Mouse (Mus musculus): ENCODE data around the gene Cdh4. TPM values are rescaled to one million over a fixed set of nuclear protein-coding genes. Genes with fewer than 3 reads are reported as not detected.

The Cdh4 gene
- total RNA-seq, 4 experiments from 2014 or later: 7.0 to 25.5 (median 13.8) TPM

DNA sequence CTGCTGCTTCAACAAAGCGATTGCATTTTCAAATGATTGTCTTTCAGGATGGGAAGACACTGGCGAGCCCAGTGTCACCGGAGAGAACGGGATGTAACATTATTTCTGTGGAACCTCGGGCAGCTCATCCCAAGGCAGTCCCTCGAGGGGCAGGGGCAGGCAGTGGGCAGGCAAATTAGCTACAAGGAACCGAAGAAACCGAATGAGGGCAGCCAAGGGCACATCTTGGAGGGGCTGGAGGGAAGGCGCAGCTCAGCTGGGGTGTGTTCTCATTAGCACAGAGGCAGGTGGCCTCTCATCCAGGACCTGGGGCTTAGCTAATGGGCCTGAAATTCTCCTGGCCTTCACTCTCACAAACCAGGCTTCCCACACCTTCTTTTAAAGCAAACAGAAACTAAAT is 407.5 kb downstream of the Cdh4 start:
- DNase-seq (ENCODE audit: low spot score in 2 of 2): no peak

- DNase-seq (ENCODE audit: low spot score in 2 of 2): no peak
Measured at GRCm38 (mm10) chr2:179852169-179852568, 409.9 kb downstream of the Cdh4 start.

GRCm38 (mm10) chr2:179852862-179853261 is 410.6 kb downstream of the Cdh4 start:
- DNase-seq (ENCODE audit: low spot score in 2 of 2): no peak

DNA sequence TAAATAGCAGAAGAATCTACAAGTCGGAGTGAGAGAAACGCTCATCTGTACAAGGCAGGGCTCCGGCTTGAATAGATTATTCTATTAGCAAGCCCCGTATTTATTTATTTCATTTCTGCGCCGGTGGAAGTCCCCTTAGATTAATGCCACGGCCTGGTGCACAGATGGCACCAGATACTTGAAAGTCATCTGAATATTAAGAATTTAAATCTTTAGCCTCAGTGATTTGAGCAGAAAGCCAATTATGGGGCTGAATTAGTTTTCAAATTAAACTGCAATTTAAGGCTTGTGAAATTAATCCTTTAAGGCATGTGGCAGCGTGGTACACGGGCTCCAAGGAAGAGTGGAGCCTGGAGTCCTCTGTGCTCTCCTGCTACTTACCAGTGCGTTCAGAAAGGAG is 411.7 kb downstream of the Cdh4 start:
- DNase-seq (ENCODE audit: low spot score in 2 of 2): no peak

DNA sequence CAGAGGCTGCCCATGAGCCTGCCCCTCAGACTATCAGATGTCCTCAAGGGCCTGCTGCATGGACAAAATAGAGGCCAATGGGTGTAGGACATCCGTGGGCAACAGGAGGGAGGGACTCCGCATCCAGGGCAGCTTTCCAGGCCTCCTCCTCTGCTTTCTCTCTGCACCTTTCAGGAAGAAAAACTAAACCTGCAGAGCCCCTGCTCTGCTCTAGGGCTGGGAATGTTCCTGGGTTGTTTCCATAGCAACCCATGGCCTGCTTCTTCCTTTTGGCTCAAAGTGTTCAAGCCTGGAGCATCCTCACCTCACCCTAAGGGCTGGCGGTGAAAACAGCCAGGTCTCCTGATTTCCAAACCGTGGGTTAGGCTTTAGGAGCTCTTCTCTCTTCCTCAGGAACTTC is 414.9 kb downstream of the Cdh4 start:
- DNase-seq (ENCODE audit: low spot score in 2 of 2): no peak

DNA sequence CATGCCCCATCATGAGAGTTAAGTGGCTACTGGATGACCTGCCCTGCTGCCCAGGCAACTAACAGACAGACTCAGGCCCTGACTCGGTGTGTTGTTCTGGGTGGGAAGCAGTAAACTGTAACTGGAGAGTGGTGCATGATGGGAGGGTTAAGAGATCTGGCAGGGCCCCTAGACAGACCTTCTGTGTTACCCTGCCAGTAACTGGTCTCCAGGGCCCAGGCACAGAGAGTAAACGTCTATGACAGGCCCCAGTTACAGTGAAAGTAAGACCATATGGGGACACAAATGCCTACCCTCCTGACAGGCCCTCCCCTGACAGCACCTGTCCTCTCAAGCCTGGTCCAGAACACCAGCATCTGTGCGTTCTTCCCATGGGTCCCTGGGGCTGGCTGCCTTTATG is 420.4 kb downstream of the Cdh4 start:
- no peak for DNase-seq (ENCODE audit: low spot score in 2 of 2)

- DNase-seq (ENCODE audit: low spot score in 2 of 2): no peak
Measured at GRCm38 (mm10) chr2:179863266-179863665, 421.0 kb downstream of the Cdh4 start.

DNA sequence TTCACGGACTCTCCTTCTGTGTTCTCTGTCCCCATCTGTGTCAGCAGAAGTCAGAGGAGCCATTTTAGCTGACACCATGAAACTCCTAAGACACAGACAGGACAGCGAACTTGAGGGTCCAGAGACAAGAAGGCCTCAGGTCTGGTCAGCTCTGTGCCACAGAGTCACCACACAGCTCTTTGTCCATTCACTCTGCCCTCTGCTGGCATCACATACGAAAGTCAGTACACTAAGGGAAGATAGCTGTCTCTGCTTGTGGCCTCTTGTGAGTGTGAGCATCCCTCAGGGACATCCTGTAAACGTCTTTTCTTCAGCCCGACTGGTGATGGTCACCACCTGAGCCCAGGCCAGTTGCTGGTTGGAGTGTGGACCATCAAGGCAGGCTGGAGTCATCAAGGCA is 422.9 kb downstream of the Cdh4 start:
- DNase-seq (ENCODE audit: low spot score in 2 of 2): no peak

DNA sequence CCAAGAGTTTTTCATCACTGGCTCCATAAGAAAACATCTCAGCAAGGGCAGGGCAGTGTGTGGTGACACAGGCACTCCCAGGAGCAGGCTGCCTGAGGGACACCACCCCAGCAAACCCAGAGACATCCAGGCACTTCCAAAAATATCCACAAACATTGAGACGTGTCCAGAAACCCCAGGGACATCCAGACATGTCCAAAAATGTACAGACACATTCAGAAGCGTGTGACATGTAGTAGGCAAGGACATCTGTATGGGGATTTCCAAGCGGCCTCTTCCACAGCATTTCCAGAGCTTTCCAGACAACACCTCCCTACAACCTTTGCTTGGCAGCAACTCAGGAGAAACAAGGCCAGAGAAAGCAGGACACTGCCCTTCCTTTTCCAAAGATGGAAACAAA is 425.4 kb downstream of the Cdh4 start:
- no peak for DNase-seq (ENCODE audit: low spot score in 2 of 2)

DNA sequence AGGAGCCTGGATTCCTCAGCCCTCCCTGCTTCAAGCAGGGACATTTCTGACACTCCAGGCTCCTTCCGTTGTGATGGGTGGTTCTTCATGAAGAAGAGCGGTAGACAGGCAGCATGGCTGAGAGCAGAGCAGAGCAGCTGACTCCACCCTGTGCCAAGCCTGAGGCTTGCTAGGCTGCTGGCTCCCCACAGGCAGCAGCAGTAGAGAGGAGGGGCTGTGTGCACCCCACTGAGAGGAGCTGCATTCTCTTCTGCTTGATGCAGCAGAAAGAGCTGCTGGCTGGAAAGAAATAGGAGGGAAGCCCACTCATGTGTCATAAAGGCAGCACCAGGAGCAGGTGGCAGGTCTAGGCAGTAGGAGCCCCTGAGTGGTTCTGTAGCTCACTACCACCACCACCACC is 427.6 kb downstream of the Cdh4 start:
- no peak for DNase-seq (ENCODE audit: low spot score in 2 of 2)

DNA sequence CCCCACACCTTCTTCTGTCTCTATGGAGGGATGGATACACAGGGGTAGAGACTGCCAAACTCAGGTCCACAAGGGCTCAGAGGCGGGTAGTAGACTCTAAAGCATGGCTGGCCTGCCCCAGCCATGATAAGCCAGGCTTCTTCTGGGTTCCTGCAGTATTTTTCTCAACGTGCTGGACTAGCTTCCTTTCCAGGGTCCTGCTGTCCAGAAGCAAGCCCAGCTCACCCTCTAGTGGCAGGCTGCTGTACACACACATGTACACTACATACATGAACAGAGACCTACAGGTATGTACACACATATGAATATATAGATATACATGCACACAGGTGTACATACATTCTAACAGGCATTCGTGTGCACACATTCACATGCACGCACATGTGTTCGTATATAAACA is 430.5 kb downstream of the Cdh4 start:
- no peak for DNase-seq (ENCODE audit: low spot score in 2 of 2)

DNA sequence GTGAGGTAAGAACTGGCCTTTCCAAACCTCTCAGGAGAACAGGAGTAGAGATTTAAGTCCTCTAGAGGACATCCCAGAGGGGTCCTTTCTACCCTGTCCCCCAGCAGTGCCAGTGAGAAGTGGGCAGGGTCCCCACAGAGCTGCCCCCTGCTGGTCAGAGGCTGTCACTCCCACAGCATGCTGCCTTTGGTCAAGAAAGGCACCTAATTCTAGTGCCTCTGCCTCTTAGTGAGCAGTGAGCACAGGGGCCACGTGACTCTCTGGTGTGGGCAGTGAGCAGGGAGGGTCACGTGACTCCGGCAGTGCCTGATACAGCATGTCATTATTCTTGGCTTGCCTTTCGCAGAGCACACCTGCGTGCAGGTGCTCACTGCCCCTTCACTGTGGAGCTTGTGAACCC is 431.1 kb downstream of the Cdh4 start:
- no peak for DNase-seq (ENCODE audit: low spot score in 2 of 2)

DNA sequence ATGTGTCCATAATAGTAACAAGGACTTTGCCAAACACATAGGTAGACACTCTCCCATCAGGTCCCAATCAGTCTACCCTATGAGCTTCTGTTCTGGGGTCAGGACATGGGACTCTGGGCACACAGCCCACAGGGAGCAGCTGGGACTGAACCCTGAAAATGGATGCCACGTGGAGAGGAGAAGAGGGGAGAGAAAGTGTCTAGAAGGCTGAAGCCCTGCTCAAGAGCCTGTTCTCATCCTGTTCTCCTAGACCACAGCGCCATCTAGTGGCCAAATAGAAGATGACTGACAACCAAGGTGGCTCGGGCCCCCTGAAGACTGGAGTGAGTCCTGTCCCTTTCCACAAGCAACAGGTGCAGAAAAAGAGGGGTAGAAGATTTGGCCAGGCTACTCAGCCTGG is 432.9 kb downstream of the Cdh4 start:
- DNase-seq (ENCODE audit: low spot score in 2 of 2): peak in 1 of 2 experiments; percentile 29

DNA sequence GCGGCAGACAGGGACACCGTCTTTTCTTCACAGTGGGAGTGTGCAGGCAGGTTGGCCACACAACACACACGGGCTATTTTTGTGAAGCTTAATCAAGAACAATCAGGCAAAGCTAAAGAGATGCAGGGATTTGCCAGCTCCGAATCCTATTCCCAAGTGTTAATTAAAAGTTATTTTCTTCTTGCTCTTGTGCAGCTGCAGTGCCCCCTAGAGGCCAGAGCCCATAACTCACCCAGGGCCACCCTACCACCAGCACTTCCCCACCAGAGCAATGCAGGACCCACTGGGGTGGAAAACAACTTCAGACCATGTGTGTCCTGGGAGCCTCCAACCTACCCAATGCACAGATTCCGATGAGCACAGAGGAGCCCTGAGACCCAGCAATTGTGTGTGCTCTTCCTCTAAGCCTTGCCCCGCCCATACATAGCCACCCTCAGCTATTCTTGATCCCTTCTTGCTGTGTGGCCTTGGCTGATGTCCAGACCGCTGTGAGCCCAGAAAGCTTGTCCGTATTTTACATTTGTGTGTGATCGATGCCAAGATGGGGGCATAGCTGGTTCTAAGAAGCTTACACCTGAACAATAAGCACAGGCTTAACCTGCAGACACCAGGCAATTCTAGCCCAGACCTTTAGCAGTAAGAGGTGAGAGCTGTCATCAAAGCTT is 435.5 kb downstream of the Cdh4 start:
- no peak for DNase-seq (ENCODE audit: low spot score in 2 of 2)

DNA sequence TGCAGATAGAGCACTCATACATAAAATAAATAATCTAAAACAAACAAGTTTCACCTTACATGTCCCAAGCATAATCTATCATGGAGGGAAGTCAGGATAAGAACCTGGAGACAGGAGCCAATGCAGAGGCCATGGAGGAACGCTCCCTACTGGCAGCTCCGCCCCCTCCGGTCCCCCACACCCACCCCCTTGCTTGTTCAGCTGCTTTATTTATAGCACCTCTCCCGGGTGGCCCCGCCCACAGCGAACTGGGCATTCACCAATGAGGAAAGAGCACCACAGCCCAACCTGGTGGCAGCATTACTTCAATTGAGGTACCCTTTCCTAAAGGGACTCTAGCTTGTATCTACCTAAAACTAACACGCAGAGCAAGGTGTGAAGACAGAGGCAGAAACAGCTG is 442.3 kb downstream of the Cdh4 start:
- peak in 1 of 2 experiments; percentile 31 for DNase-seq (ENCODE audit: low spot score in 2 of 2)

DNA sequence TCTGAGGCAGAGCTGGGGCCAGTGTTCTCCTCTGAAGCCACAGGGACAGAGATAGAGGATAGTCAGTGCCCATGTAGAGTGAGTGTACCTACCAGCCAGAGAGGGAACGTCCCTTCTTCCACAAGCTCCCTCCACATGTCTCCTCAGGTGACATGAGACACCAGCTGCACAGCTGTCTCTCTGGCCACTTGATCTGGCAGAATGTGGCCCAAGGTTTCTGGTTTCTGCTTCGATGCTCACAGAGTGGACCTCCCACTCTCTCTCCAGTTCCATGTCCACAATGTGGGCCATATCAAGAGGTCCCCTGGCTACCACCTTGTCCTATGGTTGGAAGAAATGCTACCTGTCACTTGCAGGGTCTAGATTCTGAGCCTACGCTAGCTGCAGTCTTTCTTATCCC is 448.8 kb downstream of the Cdh4 start:
- no peak for DNase-seq (ENCODE audit: low spot score in 2 of 2)

- DNase-seq (ENCODE audit: low spot score in 2 of 2): peak in 1 of 2 experiments; percentile 33
Measured at GRCm38 (mm10) chr2:179896949-179897348, 454.7 kb downstream of the Cdh4 start.

GRCm38 (mm10) chr2:179912911-179913310 is 470.7 kb downstream of the Cdh4 start:
- no peak for DNase-seq (ENCODE audit: low spot score in 2 of 2)

GRCm38 (mm10) chr2:179913349-179913748 is 471.1 kb downstream of the Cdh4 start:
- DNase-seq (ENCODE audit: low spot score in 2 of 2): no peak

GRCm38 (mm10) chr2:179914246-179914645 is 472.0 kb downstream of the Cdh4 start:
- no peak for DNase-seq (ENCODE audit: low spot score in 2 of 2)

GRCm38 (mm10) chr2:179916877-179917673 is 474.8 kb downstream of the Cdh4 start:
- peak; percentile 40 to 49 for DNase-seq (ENCODE audit: low spot score in 2 of 2)

DNA sequence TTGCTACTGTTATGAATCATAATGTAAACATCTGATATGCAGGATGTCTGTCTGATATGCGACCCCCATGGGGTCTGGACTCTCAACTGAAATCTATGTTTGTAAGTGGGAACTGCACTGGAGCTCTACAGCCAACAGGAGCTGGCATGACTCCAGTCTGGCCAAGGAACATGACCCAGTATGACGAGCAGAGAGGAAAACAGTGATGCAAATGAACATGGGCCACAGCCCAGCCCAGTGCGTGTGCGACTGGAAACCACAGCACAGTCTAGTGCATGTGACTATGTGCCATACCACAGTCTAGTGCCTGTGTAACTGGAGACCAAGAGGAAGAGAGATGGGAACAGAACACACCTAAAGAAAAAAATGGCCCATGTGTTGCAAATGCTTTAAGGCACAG is 477.8 kb downstream of the Cdh4 start:
- DNase-seq (ENCODE audit: low spot score in 2 of 2): no peak

- no peak for DNase-seq (ENCODE audit: low spot score in 2 of 2)
Measured at GRCm38 (mm10) chr2:179921021-179921653, 478.9 kb downstream of the Cdh4 start.

All from gastrocnemius, adult 8-10 months (tissue).